Mouse (Mus musculus): ENCODE measurements around the gene Dbn1. TPM values are rescaled to one million over a fixed set of nuclear protein-coding genes. Genes with fewer than 3 reads are reported as not detected.

Dbn1 gene
- polyA plus RNA-seq, 1 experiment from 2014 or later, result 60.1 TPM

- ATAC-seq (replicated peaks; ENCODE audit: insufficient number of reproducible peaks, insufficient read depth, low FRiP score, low read depth), result no peak
- Histone ChIP-seq H3K36me3 (peaks cover 30% of the 10 kb centered on the region), H3K4me1 (replicated peaks) (peaks cover 37% of the 10 kb centered on the region)
Observed at GRCm38 (mm10) chr13:55475750-55476149, 12.2 kb downstream of the Dbn1 start.

DNA sequence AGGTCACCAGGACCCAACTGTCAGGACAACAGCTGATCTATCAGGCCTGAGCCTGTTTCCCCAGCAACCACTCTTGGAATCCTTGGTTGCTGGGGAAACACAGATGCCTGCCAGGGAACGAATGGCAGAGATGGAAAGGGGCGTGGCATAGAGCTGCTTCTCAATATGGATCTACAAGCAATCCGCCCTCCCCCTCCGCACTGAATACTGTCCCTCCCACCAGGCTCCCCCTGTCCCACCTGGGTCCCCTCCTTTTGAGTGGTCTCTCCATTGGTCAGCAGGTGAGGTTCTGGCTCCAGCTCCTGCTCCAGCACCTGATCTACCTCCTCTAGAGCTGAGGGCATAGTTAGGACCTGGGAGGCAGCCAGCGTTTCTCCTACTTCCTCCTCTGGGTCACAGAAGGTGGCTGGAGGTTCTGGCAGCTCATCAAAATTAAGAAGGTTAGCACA lies 13.3 kb downstream of the Dbn1 start:
- no peaks in the 10 kb centered on the region for H3K9me3 ChIP-seq (replicated peaks)
- H3K4me1 ChIP-seq (replicated peaks), result peaks cover 39% of the 10 kb centered on the region
- H3K36me3 ChIP-seq, result peaks cover 21% of the 10 kb centered on the region; the same call in 1 of the 2 replicates
- H3K27ac ChIP-seq, result no peak overlapping the region
- H3K27me3 ChIP-seq, result peaks cover 66% of the 10 kb centered on the region
- no peak for ATAC-seq (replicated peaks; ENCODE audit: insufficient number of reproducible peaks, insufficient read depth, low FRiP score, low read depth)
- H3K4me3 ChIP-seq, result no peak overlapping the region
- WGBS, result 68% methylated on average over 5 of the region's 5 CpGs
- H3K4me2 ChIP-seq, result no peak overlapping the region
- no peak overlapping the region for H3K9ac ChIP-seq

More at GRCm38 (mm10) chr13:55475750-55476149, 12.2 kb downstream of the Dbn1 start:
- WGBS, result 83% methylated on average over 5 of the region's 5 CpGs
- Histone ChIP-seq H3K27ac (no peak overlapping the region), H3K4me2 (no peak overlapping the region), H3K4me3 (no peak overlapping the region), H3K27me3 (peaks cover 55% of the 10 kb centered on the region), H3K9me3 (replicated peaks) (no peaks in the 10 kb centered on the region), H3K9ac (no peak overlapping the region)

- Histone ChIP-seq H3K36me3 (peaks cover 21% of the 10 kb centered on the region; the same call in 1 of the 2 replicates), H3K27me3 (peaks cover 70% of the 10 kb centered on the region), H3K9me3 (replicated peaks) (no peaks in the 10 kb centered on the region), H3K4me3 (no peak overlapping the region), H3K4me1 (replicated peaks) (peaks cover 32% of the 10 kb centered on the region), H3K9ac (no peak overlapping the region), H3K4me2 (no peak overlapping the region), H3K27ac (no peak overlapping the region)
- 73% methylated on average over 11 of the region's 11 CpGs for WGBS
- ATAC-seq (replicated peaks; ENCODE audit: insufficient number of reproducible peaks, insufficient read depth, low FRiP score, low read depth), result no peak
Observed at GRCm38 (mm10) chr13:55473961-55474360, 13.9 kb downstream of the Dbn1 start.

DNA sequence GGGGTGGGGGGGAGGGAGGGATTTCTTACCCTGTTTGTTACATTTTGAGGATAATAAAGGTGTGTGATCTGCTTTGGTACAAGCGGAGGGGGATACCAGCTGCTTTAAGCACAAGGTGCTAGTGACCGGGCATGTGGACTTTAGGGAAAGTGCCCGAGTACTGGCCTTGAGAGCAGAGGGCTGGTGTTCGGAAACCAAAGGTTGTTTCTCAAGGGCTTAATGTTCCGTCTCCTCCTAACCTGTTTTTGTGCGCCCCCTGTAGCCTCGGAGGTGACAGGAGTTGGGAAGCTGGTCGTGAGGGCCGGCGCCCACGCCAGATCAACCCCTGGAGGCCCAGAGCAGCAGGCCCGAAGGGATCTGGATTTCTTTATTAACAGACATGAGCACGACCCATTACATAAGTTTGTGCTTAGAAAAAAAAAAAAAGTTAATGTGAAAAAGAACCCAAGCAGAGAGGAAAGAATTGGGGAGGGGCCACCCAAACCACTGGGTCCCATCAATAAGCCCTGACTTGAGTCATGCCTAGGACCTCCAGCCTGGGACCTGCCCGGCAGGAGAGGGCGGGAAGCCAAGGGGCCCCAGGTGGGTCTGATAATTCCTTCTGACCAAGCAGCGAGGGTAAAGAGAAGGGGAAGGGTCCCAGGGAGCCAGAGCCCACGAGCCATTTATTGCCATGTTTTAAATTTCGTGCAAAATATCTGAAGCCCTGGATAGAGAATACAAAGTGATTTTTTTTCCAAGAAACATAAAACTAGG lies 14.7 kb downstream of the Dbn1 start:
- H3K36me3 ChIP-seq, result peaks cover 21% of the 10 kb centered on the region; the same call in 1 of the 2 replicates
- peaks cover 28% of the 10 kb centered on the region for H3K4me1 ChIP-seq (replicated peaks)
- H3K4me3 ChIP-seq, result peak overlapping the region; percentile 69
- H3K27ac ChIP-seq, result peak overlapping the region; percentile 45
- H3K4me2 ChIP-seq, result peak overlapping the region; percentile 100
- 30% methylated on average over 18 of the region's 18 CpGs for WGBS
- peaks cover 72% of the 10 kb centered on the region for H3K27me3 ChIP-seq
- ATAC-seq (replicated peaks; ENCODE audit: insufficient number of reproducible peaks, insufficient read depth, low FRiP score, low read depth), result no peak
- no peaks in the 10 kb centered on the region for H3K9me3 ChIP-seq (replicated peaks)
- peak overlapping the region; percentile 71 for H3K9ac ChIP-seq

DNA sequence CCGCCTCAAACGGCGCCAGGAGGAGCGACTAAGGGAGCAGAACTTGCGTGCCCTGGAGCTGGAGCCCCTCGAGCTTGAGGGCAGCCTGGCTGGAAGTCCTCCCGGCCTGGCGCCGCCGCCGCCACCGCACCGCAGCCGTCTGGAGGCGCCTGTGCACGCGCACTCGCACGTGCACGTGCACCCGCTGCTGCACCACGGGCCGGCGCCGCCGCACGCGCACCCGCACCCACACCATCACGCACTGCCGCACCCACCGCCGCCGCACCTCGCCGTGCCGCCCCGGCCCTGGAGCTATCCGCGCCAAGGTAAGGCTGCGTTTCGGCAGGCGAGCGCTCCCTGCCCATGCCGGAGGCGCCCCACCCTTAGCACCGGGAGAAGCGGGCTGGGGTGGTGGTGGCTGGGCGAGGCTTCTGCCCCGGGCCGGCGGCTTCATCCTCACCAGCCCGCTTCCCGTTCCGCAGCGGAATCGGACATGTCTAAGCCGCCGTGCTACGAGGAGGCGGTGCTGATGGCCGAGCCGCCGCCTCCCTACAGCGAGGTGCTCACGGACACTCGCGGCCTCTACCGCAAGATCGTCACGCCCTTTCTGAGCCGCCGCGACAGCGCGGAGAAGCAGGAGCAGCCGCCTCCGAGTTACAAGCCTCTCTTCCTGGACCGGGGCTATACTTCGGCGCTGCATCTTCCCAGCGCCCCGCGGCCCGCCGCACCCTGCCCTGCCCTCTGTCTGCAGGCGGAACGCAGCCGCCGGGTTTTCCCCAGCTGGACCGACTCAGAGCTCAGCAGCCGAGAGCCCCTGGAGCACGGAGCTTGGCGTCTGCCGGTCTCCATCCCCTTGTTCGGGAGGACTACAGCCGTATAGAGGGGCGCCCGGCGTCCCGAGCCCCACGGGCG lies 15.5 kb downstream of the Dbn1 start:
- peaks cover 21% of the 10 kb centered on the region; the same call in 1 of the 2 replicates for H3K36me3 ChIP-seq
- no peaks in the 10 kb centered on the region for H3K9me3 ChIP-seq (replicated peaks)
- H3K27ac ChIP-seq, result peak overlapping the region; percentile 45
- peaks cover 28% of the 10 kb centered on the region for H3K4me1 ChIP-seq (replicated peaks)
- peak overlapping the region; percentile 69 for H3K4me3 ChIP-seq
- H3K9ac ChIP-seq, result peak overlapping the region; percentile 71
- ATAC-seq (replicated peaks; ENCODE audit: insufficient number of reproducible peaks, insufficient read depth, low FRiP score, low read depth), result peak; percentile 21
- H3K4me2 ChIP-seq, result peak overlapping the region; percentile 100
- under 1% methylated on average over 96 of the region's 103 CpGs for WGBS
- H3K27me3 ChIP-seq, result peaks cover 79% of the 10 kb centered on the region

DNA sequence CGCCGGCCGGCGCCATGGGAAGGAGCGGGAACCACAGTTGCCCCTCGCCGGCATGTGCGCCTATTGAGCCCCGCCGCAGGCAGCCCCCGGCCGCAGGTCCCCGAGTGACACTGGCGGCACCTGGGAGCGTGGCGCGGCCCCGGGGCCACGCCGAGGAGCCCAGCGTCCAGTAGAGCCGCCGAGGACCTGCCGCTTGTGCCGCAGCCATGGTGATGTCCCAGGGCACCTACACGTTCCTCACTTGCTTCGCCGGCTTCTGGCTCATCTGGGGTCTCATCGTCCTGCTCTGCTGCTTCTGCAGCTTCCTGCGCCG lies 16.1 kb downstream of the Dbn1 start:
- peaks cover 28% of the 10 kb centered on the region for H3K4me1 ChIP-seq (replicated peaks)
- peak overlapping the region; percentile 45; the same call in 1 of the 2 replicates for H3K27ac ChIP-seq
- H3K4me2 ChIP-seq, result peak overlapping the region; percentile 100
- WGBS, result 0% methylated on average over 31 of the region's 31 CpGs
- ATAC-seq (replicated peaks; ENCODE audit: insufficient number of reproducible peaks, insufficient read depth, low FRiP score, low read depth), result peak; percentile 23
- peaks cover 21% of the 10 kb centered on the region; the same call in 1 of the 2 replicates for H3K36me3 ChIP-seq
- H3K27me3 ChIP-seq, result peaks cover 82% of the 10 kb centered on the region
- H3K9me3 ChIP-seq (replicated peaks), result no peaks in the 10 kb centered on the region
- H3K4me3 ChIP-seq, result peak overlapping the region; percentile 69
- peak overlapping the region; percentile 71 for H3K9ac ChIP-seq

- WGBS, result 1% methylated on average over 53 of the region's 54 CpGs
- H3K4me1 ChIP-seq (replicated peaks), result peaks cover 28% of the 10 kb centered on the region
- H3K36me3 ChIP-seq, result peaks cover 16% of the 10 kb centered on the region; the same call in 1 of the 2 replicates
- peak overlapping the region; percentile 71 for H3K9ac ChIP-seq
- peaks cover 82% of the 10 kb centered on the region for H3K27me3 ChIP-seq
- no peaks in the 10 kb centered on the region for H3K9me3 ChIP-seq (replicated peaks)
- peak overlapping the region; percentile 100 for H3K4me2 ChIP-seq
- H3K4me3 ChIP-seq, result peak overlapping the region; percentile 69
- peak; percentile 61 for ATAC-seq (replicated peaks; ENCODE audit: insufficient number of reproducible peaks, insufficient read depth, low FRiP score, low read depth)
- peak overlapping the region; percentile 45; the same call in 1 of the 2 replicates for H3K27ac ChIP-seq
Observed at GRCm38 (mm10) chr13:55471156-55471818, 16.6 kb downstream of the Dbn1 start.

DNA sequence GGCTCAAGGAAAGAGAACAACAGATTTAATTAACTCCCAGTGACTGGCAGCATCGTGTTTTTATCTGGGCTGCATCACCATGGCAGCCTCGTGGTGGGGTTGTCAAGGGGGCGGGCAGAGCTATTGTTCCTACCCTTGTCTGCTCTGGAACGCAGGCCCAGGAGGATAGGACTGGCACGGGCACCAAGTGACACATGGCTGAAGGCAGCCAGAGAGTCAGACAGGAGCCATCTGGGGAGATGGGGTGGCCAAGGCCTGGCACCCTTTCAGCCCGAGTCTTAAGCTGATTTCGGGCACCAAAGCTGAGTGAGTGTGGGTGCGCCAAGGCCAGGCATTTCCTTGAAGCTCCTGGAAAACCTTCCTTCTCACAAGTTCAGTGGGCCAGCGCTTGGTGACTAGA lies 17.5 kb downstream of the Dbn1 start:
- H3K27me3 ChIP-seq, result peaks cover 82% of the 10 kb centered on the region
- no peak overlapping the region for H3K4me3 ChIP-seq
- no peak for ATAC-seq (replicated peaks; ENCODE audit: insufficient number of reproducible peaks, insufficient read depth, low FRiP score, low read depth)
- H3K36me3 ChIP-seq, result peaks cover 7% of the 10 kb centered on the region; the same call in 1 of the 2 replicates
- no peak overlapping the region for H3K4me2 ChIP-seq
- H3K27ac ChIP-seq, result no peak overlapping the region
- peaks cover 28% of the 10 kb centered on the region for H3K4me1 ChIP-seq (replicated peaks)
- H3K9ac ChIP-seq, result no peak overlapping the region
- H3K9me3 ChIP-seq (replicated peaks), result no peaks in the 10 kb centered on the region
- WGBS, result 73% methylated on average over 9 of the region's 9 CpGs

DNA sequence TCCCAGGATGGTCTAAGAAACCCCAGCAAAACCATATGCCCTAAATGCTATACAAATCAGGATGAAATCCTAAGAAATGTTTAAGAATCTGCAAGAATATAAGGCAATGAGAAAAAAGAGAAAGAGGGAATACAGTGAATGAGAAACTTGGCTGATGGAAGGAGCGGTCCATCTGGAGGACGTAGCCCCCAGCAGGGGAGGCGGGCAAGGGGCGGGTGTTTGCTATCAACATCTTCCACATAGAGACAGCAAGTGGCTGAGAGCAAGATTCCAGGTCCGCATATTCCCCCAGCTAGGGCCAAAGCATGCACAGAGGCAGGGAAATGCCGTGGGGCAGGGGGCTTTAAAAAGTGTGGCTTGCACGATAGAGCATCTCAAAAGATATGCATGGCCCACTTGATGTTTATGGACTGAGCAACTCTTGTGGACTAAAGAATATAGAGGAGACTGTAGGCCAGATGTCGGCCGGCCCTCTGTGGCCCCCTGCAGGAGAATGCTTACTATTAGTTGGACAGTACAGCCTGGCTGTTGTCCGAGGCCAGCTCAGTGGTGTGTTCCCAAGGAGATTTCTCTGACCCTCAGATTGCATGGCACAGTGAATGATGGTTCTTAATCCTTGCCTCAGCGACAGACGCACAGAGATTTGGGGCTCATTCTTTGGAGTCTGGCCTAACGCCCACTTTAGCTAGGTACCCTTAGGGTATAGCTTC lies 18.9 kb downstream of the Dbn1 start:
- Histone ChIP-seq H3K4me3 (no peak overlapping the region), H3K36me3 (no peaks in the 10 kb centered on the region), H3K4me1 (replicated peaks) (peaks cover 37% of the 10 kb centered on the region), H3K27ac (no peak overlapping the region), H3K9ac (no peak overlapping the region), H3K27me3 (peaks cover 81% of the 10 kb centered on the region), H3K9me3 (replicated peaks) (no peaks in the 10 kb centered on the region), H3K4me2 (no peak overlapping the region)
- WGBS, result 39% methylated on average over 13 of the region's 13 CpGs
- no peak for ATAC-seq (replicated peaks; ENCODE audit: insufficient number of reproducible peaks, insufficient read depth, low FRiP score, low read depth)

DNA sequence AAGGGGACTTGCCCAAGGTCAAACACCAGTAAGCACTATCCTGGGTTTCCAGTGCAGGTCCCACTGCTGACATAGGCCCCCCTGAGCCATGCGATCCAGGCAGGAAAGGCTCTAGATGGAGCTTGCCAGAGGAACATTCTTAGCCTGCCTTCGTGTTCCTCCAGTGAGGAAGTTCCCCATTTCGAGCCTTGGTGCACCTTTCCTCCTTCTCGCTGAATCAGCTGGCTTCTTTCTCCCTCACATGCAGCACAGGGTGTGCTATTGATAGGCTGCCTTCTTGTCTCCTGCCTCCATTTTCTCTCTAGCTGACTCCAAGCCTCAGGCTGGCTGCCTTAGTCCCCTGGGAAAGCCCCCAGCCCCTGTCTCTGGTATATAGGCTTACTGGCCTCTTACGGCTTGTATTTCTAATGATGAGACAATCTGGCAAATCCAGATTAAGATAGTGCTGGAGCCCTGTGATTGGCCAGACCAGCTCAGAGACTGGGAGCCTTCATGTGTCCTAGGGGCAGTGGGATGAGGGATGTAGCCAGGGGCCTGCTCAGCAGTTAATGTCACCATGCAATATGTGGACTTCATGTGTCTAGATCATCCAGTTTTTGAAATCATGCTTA lies 22.0 kb downstream of the Dbn1 start:
- Histone ChIP-seq H3K4me1 (replicated peaks) (peaks cover 17% of the 10 kb centered on the region), H3K36me3 (peaks cover 6% of the 10 kb centered on the region; the same call in 1 of the 2 replicates), H3K27me3 (peaks cover 76% of the 10 kb centered on the region), H3K27ac (no peak overlapping the region), H3K4me3 (no peak overlapping the region), H3K9me3 (replicated peaks) (no peaks in the 10 kb centered on the region), H3K4me2 (no peak overlapping the region), H3K9ac (no peak overlapping the region)
- WGBS, result 61% methylated on average over 5 of the region's 5 CpGs
- ATAC-seq (replicated peaks; ENCODE audit: insufficient number of reproducible peaks, insufficient read depth, low FRiP score, low read depth), result no peak
